Mouse (Mus musculus) neural tube, embryonic 10.5 days (tissue): ENCODE data around the gene Olfr279.

Source experiments
- DNase-seq: peaks from one replicate; pipeline ENCODE4 v3.0.0-alpha.2; 2017; ENCODE audit warnings: low spot score; ENCODE audit errors: extremely low spot score

Gene Olfr279

GRCm38 (mm10) chr15:98543341-98543740 is 51.1 kb downstream of the Olfr279 start:
- DNase-seq: no peak

GRCm38 (mm10) chr15:98545151-98545550 is 52.9 kb downstream of the Olfr279 start:
- DNase-seq: no peak

- no peak for DNase-seq
These were observed 54.6 kb downstream of the Olfr279 start for GRCm38 (mm10) chr15:98546843-98547242.
